Mouse (Mus musculus) ES-Bruce4 (cell line): ENCODE measurements around the gene Arid2.

Source experiments
- CTCF ChIP-seq: IDR thresholded peaks from one replicate; pipeline ENCODE4 v1.8.1; 2011; ENCODE audit warnings: low read depth, low read length
- POLR2A ChIP-seq: IDR thresholded peaks from one replicate; pipeline ENCODE4 v1.8.1; 2011; ENCODE audit warnings: low read length; ENCODE audit not compliant: insufficient read depth

DNA sequence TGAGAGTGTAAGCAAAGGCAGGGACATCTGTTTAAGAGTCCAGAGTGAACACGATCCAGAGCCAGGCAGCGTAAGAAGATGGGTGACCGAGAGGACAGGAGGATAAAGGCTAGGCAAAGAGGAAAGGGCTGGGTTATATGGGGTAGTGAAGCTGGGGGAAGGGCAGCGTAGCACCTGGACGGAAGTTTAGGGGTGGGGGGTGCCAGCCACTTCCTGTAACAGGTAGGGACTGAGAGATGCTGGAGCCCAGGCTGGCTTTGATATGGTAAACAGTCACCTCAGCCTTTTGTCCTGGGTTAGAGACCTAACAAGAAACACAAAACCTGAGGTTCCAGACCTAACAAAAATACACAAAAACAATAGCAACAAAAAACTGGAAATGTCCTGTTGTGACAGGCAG lies 29.5 kb upstream of the Arid2 start:
- TF ChIP-seq POLR2A (no peak), CTCF (no peak)
